Mouse (Mus musculus) duodenum, adult 2 months (tissue): ENCODE data around the gene Nmur2. TPM values are rescaled to one million over a fixed set of nuclear protein-coding genes. Genes with fewer than 3 reads are reported as not detected.

Source experiments
- polyA plus RNA-seq: library from polyadenylated mRNA; depleted of rRNA; stranded (reverse); fragments of >200 nt; gene quantifications from 2 replicates; pipeline ENCODE4 v1.2.3, GENCODE M21; 2012; ENCODE audit warnings: low replicate concordance; rRNA removed

Gene Nmur2
- 0.51 and 0.81 TPM in 2 replicates for polyA plus RNA-seq

GRCm38 (mm10) chr11:56040917-56041316 lies at the start of gene Nmur2:
Gene Nmur2, minus strand, starts transcription at chr11:56041010.

